Mouse (Mus musculus) olfactory bulb, adult 2 months (tissue): ENCODE measurements around the gene Npm1.

ENCODE experiments used
- CTCF ChIP-seq: fragments of 200-500 bp; IDR thresholded peaks from 2 replicates; pipeline ENCODE4 v1.5.1; 2012; ENCODE audit warnings: low read depth, mild to moderate bottlenecking, low read length, moderate library complexity; ENCODE audit not compliant: insufficient read depth
- POLR2A ChIP-seq: fragments of 200-500 bp; IDR thresholded peaks from 2 replicates; pipeline ENCODE4 v1.6.1; 2012; ENCODE audit warnings: mild to moderate bottlenecking, low read depth, low read length, moderate library complexity; ENCODE audit not compliant: insufficient read depth

- no peak for TF ChIP-seq CTCF
- TF ChIP-seq POLR2A: no peak
These were observed 55.5 kb downstream of the Npm1 start for GRCm38 (mm10) chr11:33107540-33107939.
